ENCODE assay signal across 8 mouse cellular contexts in the genomic region with DNA sequence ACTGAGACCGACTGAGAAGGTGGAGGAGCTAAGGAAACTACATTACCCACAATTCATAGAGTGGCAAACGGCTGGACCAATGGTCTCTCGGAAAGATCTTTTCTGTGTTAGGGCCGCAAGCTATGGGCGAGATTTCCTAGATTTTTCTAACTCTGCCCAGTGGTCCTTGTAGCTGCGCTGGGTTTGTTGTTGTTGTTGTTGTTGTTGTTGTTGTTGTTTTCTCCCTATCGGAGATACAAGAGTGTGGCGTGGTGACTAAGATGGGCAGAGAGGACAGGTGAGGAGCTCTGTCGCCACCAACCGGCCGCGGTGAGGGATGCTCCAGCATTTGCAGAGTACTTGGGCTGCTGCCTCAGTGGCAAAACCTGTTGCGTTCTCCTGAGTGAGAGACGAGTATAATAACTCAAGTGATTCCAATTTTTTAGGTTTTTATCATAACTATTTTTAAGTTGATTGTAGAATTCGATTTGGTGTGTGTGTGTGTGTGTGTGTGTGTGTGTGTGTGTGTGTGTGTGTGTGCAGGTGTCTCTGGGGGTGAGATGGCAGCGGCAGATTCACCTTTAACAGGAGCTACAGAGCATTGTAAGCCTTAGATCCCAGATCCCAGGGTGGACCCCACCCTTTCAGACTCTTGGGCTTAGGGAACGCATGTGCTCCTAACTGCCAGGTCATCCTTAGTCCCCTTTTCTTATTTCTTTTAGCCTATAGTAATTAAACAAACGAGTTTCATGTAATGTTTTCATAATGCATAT. TPM values are rescaled to one million over a fixed set of nuclear protein-coding genes. Genes with fewer than 3 reads are reported as not detected.
DNase-seq lines count a peak whose midpoint lies in the region; ATAC-seq lines count a peak whose summit lies in the region.

No protein-coding gene starts in this region.

- no peak overlapping the region for H3K27ac ChIP-seq in embryonic facial prominence, embryonic 14.5 days (replicated peaks; ENCODE audit: low read depth, low read length)
- no peak overlapping the region for H3K27ac ChIP-seq in heart, embryonic 10.5 days
- H3K27ac ChIP-seq in kidney, embryonic 15.5 days, result no peak overlapping the region

- peaks cover 4% of the 10 kb centered on the region; the same call in 1 of the 2 replicates for H3K4me1 ChIP-seq in embryonic facial prominence, embryonic 14.5 days (ENCODE audit: control insufficient read depth, insufficient read depth, low read length)
- no peaks in the 10 kb centered on the region for H3K4me1 ChIP-seq in heart, embryonic 10.5 days
- H3K4me1 ChIP-seq in kidney, embryonic 15.5 days, result no peaks in the 10 kb centered on the region

- H3K9me3 ChIP-seq in embryonic facial prominence, embryonic 14.5 days (ENCODE audit: control insufficient read depth, low read length), result no peaks in the 10 kb centered on the region
- H3K9me3 ChIP-seq in heart, embryonic 10.5 days, result no peaks in the 10 kb centered on the region
- H3K9me3 ChIP-seq in kidney, embryonic 15.5 days (replicated peaks), result no peaks in the 10 kb centered on the region

- no peak overlapping the region for H3K9ac ChIP-seq in embryonic facial prominence, embryonic 14.5 days (ENCODE audit: low read depth, low read length)
- no peak overlapping the region for H3K9ac ChIP-seq in kidney, embryonic 15.5 days

- DNase-seq in 416B (ENCODE audit: low read depth) (peak; percentile 81), liver (peak; percentile 69)
- peak; percentile 73 for DNase-seq in adrenal gland, postnatal 25 days
- peak; percentile 75 for DNase-seq in embryonic facial prominence, embryonic 14.5 days (ENCODE audit: low spot score)
- DNase-seq in heart, embryonic 10.5 days (ENCODE audit: low spot score), result peak; percentile 89
- peak; percentile 9 for DNase-seq in monocyte, adult 2 months (ENCODE audit: low read depth in 1 of 2, low spot score in 2 of 2)
- peak; percentile 26 to 30 for DNase-seq in spleen, postnatal 14 days (ENCODE audit: low spot score in 2 of 2)

- H3K4me3 ChIP-seq in embryonic facial prominence, embryonic 14.5 days (ENCODE audit: low read depth, low read length), result peak overlapping the region; percentile 55
- H3K4me3 ChIP-seq in heart, embryonic 10.5 days, result peak overlapping the region; percentile 66
- peak overlapping the region; percentile 65 for H3K4me3 ChIP-seq in kidney, embryonic 15.5 days (replicated peaks)

- H3K4me2 ChIP-seq in embryonic facial prominence, embryonic 14.5 days (ENCODE audit: low read depth, low read length), result peak overlapping the region; percentile 47
- H3K4me2 ChIP-seq in kidney, embryonic 15.5 days, result peak overlapping the region; percentile 59

- whole genome bisulfite sequencing in embryonic facial prominence, embryonic 14.5 days, result 12% methylated on average over 18 of the region's 18 CpGs
- WGBS in heart, embryonic 10.5 days, result 11% methylated on average over 18 of the region's 18 CpGs
- WGBS in kidney, embryonic 15.5 days, result 10% methylated on average over 18 of the region's 18 CpGs

- ATAC-seq in embryonic facial prominence, embryonic 14.5 days (ENCODE audit: low read depth), result peak; percentile 94
- ATAC-seq in kidney, embryonic 15.5 days (replicated peaks; ENCODE audit: low FRiP score), result peak; percentile 97

- H3K27me3 ChIP-seq in embryonic facial prominence, embryonic 14.5 days (replicated peaks; ENCODE audit: control insufficient read depth, insufficient read depth, low read length), result no peaks in the 10 kb centered on the region
- no peaks in the 10 kb centered on the region for H3K27me3 ChIP-seq in heart, embryonic 10.5 days (ENCODE audit: insufficient read depth, poor library complexity, severe bottlenecking)
- no peaks in the 10 kb centered on the region for H3K27me3 ChIP-seq in kidney, embryonic 15.5 days

- 0 out of 2 replicates have a peak, but pooled peaks cover 2% of the 10 kb centered on the region for H3K36me3 ChIP-seq in embryonic facial prominence, embryonic 14.5 days (ENCODE audit: control insufficient read depth, insufficient read depth, low read length)
- H3K36me3 ChIP-seq in heart, embryonic 10.5 days, result no peaks in the 10 kb centered on the region
- 0 out of 2 replicates have a peak, but pooled peaks cover 1% of the 10 kb centered on the region for H3K36me3 ChIP-seq in kidney, embryonic 15.5 days

RNA-seq across cellular contexts. Expression of gene Zfp418, which starts 17.2 kb away (rescaled TPM):
- total RNA-seq in adrenal gland, postnatal 25 days (2021), result 2.3 and 3.4 TPM in 2 replicates
- 2.8 TPM in 2 replicates for polyA plus RNA-seq in embryonic facial prominence, embryonic 14.5 days (2014; fragmentation: Nextera tagmentation; extraction: Ambion mirVana)
- polyA plus RNA-seq in heart, embryonic 10.5 days (2016; fragmentation: Nextera tagmentation; extraction: Ambion mirVana), result 1.1 and 1.8 TPM in 2 replicates
- 1.7 and 1.9 TPM in 2 replicates for polyA plus RNA-seq in kidney, embryonic 15.5 days (2015; fragmentation: Nextera tagmentation; extraction: Ambion mirVana)

RNA-seq across cellular contexts. Expression of gene Zfp772, which starts 21.4 kb away (rescaled TPM):
- total RNA-seq in adrenal gland, postnatal 25 days (2021), result 5.3 and 5.8 TPM in 2 replicates
- polyA plus RNA-seq in embryonic facial prominence, embryonic 14.5 days (2014; fragmentation: Nextera tagmentation; extraction: Ambion mirVana), result 7.2 and 8.7 TPM in 2 replicates
- polyA plus RNA-seq in heart, embryonic 10.5 days (2016; fragmentation: Nextera tagmentation; extraction: Ambion mirVana), result 4.2 and 5.8 TPM in 2 replicates
- 7.3 and 7.5 TPM in 2 replicates for polyA plus RNA-seq in kidney, embryonic 15.5 days (2015; fragmentation: Nextera tagmentation; extraction: Ambion mirVana)

RNA-seq across cellular contexts. Expression of gene Zfp773, which starts 51.8 kb away (rescaled TPM):
- total RNA-seq in adrenal gland, postnatal 25 days (2021), result 1.7 and 1.9 TPM in 2 replicates
- polyA plus RNA-seq in embryonic facial prominence, embryonic 14.5 days (2014; fragmentation: Nextera tagmentation; extraction: Ambion mirVana), result 0.85 and 1.1 TPM in 2 replicates
- polyA plus RNA-seq in heart, embryonic 10.5 days (2016; fragmentation: Nextera tagmentation; extraction: Ambion mirVana), result 0.58 and 1.1 TPM in 2 replicates
- polyA plus RNA-seq in kidney, embryonic 15.5 days (2015; fragmentation: Nextera tagmentation; extraction: Ambion mirVana), result 1.6 and 2.0 TPM in 2 replicates

RNA-seq across cellular contexts. Expression of gene Vmn2r29, which starts 58.8 kb away (rescaled TPM):
- 0.57 and 0.64 TPM in 2 replicates for total RNA-seq in adrenal gland, postnatal 25 days (2021)
- 0.97 and 1.1 TPM in 2 replicates for polyA plus RNA-seq in embryonic facial prominence, embryonic 14.5 days (2014; fragmentation: Nextera tagmentation; extraction: Ambion mirVana)
- 0.15 and 0.41 TPM in 2 replicates for polyA plus RNA-seq in heart, embryonic 10.5 days (2016; fragmentation: Nextera tagmentation; extraction: Ambion mirVana)
- 0.22 and 1.9 TPM in 2 replicates for polyA plus RNA-seq in kidney, embryonic 15.5 days (2015; fragmentation: Nextera tagmentation; extraction: Ambion mirVana)

Comparison
In these comparisons a context has a peak if more than half of its experiments do, and no peak if none do; other contexts are left out.
1. DNase-seq: peak in every context shown above with its lines; median percentile 89 in heart, embryonic 10.5 days; 81 in 416B; 75 in embryonic facial prominence, embryonic 14.5 days; 73 in adrenal gland, postnatal 25 days; 69 in liver; 28 in spleen, postnatal 14 days; 9 in monocyte, adult 2 months.